Mouse (Mus musculus) hematopoietic stem cell, adult 5-6 weeks (primary cell): ENCODE measurements around the gene Brd1. TPM values are rescaled to one million over a fixed set of nuclear protein-coding genes. Genes with fewer than 3 reads are reported as not detected.
"Not testable (repeated sequence)": the region's sequence is repeated elsewhere in the genome, so short reads cannot be mapped to it uniquely, and the experiment has no call there.

ENCODE experiments used
- ATAC-seq, 2 experiments: fragments of 125-278 bp in 1 of 2; replicated peaks in 1 of 2; 2 replicates each; pipeline ENCODE4 v1.8.0; 2016 to 2017; ENCODE audit warnings: inconsistent platforms in 2 of 2, mild to moderate bottlenecking in 2 of 2, moderate number of reproducible peaks in 2 of 2, low read depth in 1 of 2, moderate TSS enrichment in 1 of 2; ENCODE audit not compliant: low FRiP score in 2 of 2, poor library complexity in 2 of 2, severe bottlenecking in 2 of 2, insufficient read depth in 1 of 2, low TSS enrichment in 1 of 2
- total RNA-seq: library from RNA; stranded (forward); fragments of 172-1452, 232-1000 nt; gene quantifications from 2 replicates; pipeline ENCODE4 v1.2.3, GENCODE M21; 2017

Brd1 gene
- total RNA-seq: 72.2 and 75.5 TPM in 2 replicates

DNA sequence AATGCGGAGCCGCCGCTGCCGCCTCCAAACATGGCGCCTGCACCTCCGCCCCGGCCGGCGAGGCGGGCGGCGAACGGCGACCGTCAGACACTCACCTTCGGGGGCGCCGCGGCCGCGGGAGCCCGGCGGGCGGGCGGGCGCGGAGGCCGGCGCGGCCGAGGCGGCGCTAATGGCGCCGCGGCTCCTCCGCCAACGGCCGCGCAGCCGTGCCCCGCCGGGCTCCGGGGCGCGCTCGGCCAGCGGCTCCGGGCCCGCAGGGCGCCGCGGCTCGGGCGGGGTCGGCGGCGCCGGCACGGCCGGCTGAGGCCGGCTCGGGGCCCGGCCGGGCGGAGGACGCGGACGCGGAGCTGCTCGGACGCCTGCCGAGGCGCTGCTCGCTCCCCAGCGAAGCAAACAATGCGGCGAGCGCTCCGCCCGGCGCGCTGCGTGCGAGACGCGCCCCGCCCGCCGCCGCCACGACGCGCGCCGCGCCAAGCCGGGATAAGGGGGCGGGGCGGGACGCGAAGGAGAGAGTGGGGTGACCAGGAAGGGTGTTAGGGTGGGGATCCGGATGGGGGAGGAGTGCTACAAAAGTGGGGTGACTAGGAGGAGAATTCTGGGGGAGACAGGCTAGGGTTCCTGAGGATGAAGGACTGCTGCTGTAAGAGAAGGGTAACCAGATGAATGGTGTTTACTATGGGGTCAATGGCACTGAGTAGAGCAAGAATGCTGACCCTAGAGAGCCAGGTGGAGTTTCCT, at the start of gene Brd1:
Brd1 (minus strand) TSS at position 400 of the 738 bp plus-strand sequence.
- ATAC-seq: peak; percentile 17 to 37; a peak in 2 of 4 replicates

DNA sequence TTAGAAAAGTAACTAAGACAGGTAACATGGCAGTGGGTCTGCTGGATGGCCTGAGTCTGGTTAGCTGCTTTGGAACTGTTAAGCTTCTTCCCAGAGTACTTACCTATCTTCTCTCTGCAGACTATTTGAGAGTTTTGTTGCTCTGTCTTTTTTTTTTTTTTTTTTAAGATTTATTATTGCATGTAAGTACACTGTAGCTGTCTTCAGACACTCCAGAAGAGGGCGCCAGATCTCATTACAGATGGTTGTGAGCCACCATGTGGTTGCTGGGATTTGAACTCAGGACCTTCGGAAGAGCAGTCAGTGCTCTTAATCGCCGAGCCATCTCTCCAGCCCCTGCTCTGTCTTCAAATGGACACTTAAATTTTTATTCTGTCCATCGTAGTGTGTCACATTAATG, 40.6 kb upstream of the Brd1 start:
- not testable (repeated sequence) for ATAC-seq

DNA sequence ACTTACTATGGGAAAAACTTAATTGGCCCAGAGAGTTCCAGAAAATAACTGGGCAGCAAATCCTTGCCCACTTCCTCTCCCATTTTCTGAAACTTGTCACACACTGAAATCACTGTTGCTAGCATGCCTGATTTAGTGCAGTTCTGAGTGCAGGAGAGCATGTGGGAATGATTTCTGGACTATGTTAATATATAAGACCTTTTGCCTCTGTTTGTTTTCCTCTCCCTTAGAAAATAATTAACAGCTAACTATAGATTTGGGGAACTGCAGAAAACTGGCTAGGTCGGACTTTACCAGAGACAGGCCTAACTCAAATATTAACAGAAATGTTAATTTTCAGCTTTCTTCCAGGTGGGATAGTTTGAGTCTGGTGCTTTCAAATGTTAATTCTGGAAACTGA, 34.5 kb upstream of the Brd1 start:
- no peak for ATAC-seq

DNA sequence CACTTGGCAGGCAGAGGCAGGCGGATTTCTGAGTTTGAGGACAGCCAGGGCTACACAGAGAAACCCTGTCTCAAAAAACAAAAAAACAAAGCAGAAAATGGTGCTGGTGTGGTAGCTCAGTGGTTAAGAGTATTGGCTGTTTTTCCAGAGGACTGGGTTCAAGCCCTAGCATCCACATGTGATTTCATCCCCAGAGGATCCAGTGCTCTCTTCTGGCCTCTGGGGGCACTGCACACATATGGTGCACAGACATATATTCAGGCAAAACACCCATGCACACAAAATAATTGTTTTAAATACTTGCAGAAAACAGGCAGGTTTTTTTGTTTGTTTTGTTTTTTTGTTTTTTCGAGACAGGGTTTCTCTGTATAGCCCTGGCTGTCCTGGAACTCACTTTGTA, 32.1 kb upstream of the Brd1 start:
- ATAC-seq: not testable (repeated sequence)

DNA sequence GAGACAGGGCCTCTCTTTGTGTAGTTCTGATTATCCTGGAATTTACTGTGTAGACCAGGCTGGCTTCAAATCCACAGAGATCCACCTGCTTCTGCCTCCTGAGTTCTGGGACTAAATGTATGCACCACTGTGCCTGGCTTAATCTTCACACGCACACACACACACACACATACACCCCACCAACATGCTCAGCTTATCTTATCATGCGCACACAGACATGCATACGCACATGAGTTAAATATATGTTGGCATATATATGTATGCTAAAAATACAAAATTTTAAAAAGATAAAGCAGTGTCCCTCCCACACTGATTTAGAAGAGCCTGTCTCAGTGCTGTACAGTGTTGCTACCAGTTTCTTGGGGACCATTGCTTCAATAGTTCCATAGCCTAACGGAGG, 27.5 kb upstream of the Brd1 start:
- ATAC-seq: 0 out of 4 replicates have a peak, but pooled peaks of 1 of the 2 experiments have one; percentile 12

DNA sequence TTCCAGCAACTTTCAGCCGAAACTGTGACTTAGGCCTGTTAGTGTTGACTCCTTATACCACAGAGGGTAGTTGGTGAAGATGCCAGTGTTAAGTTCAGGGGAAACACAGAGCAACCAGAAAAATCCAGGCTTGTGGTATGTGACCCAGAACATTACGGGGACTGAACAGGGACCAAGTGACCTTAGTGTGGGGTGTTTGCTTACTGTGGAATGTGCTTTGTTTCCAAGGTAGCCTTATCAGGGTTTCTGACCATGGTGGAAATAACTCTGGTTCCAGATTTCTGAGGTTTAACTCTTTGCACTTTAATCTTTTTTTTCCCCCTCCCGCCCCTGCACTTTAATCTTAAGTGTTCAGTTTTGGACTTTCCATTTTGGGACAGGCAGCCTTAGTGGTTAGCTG, 24.0 kb upstream of the Brd1 start:
- ATAC-seq: no peak

DNA sequence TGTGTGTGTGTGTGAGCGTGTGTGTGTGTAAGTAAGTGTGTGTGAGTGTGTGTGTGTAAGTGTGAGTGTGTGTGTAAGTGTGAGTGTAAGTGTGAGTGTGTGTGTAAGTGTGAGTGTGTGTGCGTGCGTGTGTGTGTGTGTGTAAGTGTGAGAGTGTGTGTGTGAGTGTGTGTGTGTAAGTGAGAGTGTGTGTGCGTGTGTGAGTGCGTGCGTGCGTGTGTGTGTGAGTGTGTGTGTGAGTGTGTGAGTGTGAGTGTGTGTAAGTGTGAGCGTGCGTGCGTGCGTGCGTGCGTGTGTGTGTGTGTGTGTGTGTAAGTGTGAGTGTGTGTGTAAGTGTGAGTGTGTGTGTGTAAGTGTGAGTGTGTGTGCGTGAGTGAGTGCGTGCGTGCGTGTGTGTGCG, 21.7 kb upstream of the Brd1 start:
- ATAC-seq: no peak

DNA sequence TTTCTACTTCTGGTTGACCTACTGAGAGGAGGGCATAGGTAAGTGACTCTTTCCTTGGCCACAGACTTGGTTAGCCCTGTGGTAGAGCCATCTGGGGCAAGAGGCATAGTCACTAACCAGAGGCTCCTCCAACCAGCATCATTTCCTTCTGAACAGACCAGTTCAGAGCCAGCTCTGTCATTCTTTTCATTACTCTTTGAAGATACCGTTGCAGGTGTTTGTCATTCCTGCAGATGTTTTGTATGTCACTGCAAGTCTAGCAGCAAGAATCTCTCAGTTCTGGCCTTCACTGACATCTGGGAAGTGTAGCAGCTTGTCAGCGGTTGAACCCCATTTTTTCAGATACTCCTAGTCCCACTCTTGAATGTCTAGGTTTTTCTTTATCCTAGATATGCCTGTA, 20.9 kb upstream of the Brd1 start:
- no peak for ATAC-seq

DNA sequence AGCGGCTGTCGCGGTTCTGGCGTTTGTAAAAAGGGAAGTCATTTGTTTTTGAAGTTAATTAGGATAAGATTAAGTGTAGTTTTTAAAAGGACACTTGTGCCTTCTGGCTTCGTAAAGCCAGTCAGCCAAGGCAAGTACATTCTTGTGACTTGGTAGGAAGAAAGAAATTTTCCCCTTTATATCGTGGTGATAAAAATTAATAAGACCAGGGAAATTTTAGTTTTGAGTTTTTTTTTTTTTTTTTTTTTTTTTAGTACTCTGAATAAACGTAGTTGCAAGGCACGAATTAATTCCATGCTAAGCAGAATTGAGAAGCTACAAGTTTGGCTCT, 18.3 kb upstream of the Brd1 start:
- ATAC-seq: no peak

DNA sequence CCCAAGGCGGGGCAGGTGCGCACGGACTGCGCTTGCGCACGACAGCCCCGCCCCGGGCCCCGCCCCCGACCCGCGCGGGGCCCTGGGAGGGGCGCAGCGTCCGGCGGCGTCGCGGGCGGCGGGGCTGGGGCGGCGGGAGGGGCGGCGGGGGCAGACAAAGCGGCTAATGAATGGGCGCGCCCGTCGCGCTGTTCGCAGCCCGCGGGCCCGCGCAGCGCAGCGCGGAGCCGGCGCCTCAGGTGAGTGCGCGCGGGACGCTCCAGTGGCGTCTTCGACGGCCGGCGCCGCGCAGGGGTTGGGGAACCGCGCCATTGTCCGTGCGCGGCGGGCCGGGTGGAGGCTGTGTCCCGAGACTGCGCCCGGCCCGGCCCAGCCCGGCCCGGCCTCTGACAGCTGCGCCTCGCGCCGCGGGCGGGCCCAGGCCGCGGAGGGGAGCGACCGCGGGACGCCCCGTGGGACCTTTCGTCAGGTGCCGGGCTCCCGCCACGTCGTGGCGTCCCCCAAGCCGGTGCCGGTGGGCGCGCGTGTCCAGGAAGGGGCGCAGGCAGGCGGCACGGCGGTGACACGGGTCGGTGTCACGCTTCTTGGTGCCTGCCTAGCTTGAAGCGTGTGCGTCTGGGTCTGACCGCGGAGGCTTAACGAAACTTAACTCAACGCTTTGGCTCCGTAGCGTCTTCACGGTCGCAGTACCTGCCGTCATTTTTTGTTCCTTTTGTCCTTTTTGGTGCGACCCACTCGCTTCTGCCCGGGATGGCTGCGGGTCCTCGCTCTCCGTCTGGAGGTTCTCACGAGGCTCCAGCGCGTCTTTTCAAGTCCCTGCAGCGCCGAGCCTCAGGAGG, 17.8 kb upstream of the Brd1 start, which contains the start of gene Zbed4:
Zbed4 (plus strand) TSS at position 97 of the 839 bp plus-strand sequence.
- peak in 1 of 2 experiments; percentile 34; a peak in 2 of 4 replicates for ATAC-seq

DNA sequence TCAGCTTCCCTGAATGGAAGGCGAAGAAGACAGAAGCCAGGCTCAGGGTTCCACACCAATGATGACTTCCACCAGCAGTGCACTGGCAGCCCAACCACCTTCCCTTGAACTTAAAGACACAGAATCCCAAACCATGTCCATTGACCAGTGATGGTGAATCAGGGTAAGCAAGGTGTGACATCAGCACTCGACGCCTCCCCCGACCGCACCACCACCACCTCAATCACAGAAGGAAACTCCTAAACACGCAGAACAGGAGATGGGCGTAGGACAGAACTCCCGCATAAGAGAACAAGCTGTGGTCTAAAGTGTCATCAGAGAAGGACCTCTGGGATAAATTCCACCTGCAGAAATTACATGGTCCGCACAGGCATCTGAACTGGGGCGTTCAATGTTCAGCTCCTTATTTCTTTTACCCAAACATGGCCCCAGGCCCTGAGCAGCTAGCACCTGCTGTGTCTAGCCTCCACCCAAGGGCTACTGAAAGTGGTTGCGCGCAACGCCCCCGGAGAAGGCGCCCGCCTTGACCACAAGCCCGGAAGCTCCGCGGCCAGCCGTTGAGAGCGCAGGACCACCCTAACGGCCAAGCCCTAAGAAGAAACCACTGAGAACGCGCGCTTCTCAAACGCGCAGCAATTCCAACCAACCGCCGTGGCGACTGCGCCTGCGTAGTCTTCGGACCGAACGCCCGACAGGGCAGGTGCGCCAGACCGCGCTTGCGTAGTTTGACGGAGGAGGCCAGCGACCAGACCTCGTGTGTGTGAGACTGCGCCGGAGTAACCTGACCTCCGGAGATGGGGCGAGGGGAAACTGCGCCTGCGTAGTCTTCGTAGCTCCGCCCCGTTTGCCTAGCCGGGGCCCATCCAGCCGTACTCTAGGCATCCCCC, 16.9 kb upstream of the Brd1 start:
- peak; percentile 94 to 96 for ATAC-seq

DNA sequence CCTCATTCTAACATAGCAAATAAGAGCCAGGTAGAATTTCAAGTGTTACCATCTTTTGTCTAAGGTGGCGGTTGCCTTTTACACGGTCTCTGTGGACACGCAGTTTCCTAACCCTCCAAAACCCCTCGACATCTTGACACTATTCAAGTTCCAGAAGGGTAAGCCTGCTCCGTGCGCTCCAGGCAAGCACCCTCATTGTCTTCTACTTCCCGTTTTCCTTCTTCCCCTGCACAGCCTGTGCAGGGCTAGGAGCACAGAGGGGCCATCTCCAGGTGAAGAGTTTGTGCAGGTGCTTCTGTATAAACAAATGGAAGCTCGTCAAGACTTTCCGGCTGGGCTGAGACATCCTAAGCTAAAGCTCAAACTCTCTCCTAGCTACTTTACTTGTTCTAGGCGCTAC, 16.0 kb upstream of the Brd1 start:
- ATAC-seq: no peak

DNA sequence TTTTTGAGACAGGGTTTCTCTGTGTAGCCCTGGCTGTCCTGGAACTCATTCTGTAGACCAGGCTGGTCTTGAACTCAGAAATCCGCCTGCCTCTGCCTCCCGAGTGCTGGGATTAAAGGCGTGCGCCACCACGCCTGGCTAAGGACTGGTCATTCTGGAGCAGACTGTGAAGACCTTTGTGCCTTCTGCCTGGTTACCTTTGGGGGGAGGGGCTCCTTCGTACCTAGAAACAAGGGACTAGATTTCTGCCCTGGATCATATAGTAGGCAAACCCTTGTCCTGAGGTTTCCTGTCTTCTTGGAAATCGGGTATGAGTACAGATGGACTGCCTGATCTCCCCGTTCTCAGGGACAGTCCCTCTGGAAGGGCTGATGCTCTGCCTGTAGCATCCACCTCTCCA, 15.6 kb upstream of the Brd1 start:
- not testable (repeated sequence) for ATAC-seq

DNA sequence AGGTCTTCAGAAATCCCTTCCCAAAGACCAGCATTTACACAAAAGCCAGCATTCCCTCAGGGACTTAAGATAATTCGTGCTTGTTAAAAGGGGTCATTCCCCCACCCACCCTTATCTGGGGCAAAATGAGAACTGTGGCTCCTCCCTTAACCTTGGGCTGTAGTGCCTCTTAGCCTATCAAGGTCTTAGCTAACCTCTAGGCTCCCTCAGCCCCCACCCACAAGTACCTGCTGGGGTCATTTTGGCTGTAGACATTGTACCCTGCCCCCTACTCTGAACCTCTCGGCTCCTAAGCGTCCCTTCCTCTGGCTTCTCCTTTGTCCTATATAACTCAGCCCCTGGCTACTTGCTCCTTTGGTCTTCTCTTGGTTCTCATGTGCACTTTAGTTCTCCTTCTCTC, 11.9 kb upstream of the Brd1 start:
- no peak for ATAC-seq

DNA sequence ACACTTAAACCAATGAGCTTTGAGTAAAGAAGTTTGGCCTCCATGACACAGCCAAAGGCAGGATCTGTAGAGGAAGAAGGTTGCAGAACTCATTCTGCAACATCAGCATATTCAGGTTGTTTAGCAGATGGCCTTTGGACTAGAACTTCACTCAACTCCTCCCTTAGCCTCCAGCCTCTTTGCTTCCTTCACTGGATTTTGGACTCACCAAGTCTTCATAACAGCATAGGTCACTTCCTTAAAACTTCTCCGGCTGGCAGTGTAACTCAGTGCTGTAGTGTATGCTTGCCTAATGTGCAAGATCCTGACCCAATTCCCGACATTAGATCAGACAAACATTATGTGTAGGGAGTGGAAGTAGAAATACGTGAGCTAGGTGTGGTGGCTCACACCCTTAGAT, 11.3 kb upstream of the Brd1 start:
- no peak for ATAC-seq

DNA sequence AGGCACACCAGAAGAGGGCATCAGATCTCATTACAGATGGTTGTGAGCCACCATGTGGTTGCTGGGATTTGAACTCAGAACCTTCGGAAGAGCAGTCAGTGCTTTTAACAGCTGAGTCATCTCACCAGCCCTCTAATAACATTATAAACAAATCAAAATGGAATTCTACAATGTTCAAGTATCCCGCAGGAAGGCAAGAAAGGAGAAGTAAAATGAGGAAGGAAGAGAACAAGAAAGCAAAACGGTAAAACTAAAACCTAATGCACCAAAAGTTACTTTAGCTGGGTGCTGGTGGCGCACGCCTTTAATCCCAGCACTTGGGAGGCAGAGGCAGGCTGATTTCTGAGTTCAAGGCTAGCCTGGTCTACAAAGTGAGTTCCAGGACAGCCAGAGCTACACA, 9.3 kb upstream of the Brd1 start:
- peak; percentile 78 to 79 for ATAC-seq

DNA sequence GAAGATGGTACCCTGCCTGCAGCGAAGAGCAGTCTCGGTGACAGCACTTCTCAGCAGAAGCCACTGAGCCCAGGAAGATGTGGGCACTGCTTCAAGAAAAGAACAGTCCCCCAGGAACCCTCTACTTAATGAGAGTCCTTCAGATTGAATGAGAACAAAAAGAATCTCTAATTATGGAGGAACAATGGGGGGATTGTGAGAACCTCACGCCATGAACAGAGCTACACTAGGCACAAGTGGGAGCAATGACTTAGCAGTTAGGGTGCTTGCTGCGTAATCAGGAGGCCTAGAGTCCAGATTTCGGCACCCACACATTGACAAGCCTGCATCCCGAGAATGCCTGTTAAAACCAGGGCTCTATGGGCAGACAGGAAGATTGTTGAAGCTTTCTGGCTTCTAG, 7.3 kb upstream of the Brd1 start:
- no peak for ATAC-seq

DNA sequence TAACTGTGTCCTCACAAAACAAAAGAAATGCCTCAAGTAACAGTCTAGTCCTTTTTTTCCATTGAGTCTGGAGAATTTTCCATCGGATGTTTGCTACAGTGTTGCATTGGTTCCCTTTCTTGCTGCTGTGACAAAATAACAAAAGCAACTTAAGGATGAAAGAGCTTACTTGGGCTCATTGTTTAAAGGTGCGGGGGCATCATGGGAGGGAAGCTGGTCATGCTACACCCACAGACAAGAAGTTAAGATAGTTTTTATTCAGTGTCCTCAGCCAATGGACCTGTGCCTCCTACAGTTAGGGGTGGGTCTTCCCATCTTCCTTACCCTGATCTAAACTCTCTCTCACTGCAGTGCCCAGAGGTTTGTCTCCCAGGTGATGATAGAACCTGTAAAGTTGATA, 4.4 kb upstream of the Brd1 start:
- ATAC-seq: no peak
